Mouse (Mus musculus) lung, postnatal 0 days (tissue): ENCODE data around the gene Prkag2.

ENCODE experiments used
- CTCF ChIP-seq: IDR thresholded peaks from 2 replicates; pipeline ENCODE4 v1.5.1; 2016; ENCODE audit warnings: antibody characterized with exemption, mild to moderate bottlenecking
- EP300 ChIP-seq: IDR thresholded peaks from 2 replicates; pipeline ENCODE4 v1.6.1; 2016; ENCODE audit warnings: antibody characterized with exemption, mild to moderate bottlenecking, control low read depth

DNA sequence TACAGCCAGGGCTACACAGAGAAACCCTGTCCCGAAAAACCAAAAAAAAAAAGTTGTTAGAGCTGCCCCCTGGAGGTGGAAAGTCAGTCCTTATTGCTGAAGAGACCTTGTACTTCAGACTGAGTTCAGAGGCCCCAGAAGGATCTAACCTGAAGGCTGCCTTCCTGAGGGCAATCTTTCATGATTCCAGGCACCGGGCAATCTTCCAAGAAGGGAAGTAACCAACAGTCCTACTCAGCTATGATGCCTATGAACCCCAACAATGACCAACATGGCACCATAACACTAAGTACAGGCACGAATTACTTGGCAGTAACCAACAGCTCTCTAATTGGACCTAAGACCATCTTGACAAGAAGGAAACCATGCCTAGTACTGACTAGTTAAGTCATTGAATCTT, 272.0 kb downstream of the Prkag2 start:
- no peak for TF ChIP-seq CTCF
- TF ChIP-seq EP300: no peak
